Mouse (Mus musculus): ENCODE data around the gene Kcnh1. TPM values are rescaled to one million over a fixed set of nuclear protein-coding genes. Genes with fewer than 3 reads are reported as not detected.

Kcnh1 gene
- total RNA-seq, 2 experiments from 2014 or later, result 19.7 to 20.1 TPM

Other genes with a start within 250 kb of the Kcnh1 start
- under 1 TPM; 0.56 TPM for gene Rd3, start 213.4 kb upstream of the Kcnh1 start, total RNA-seq (2021)
- 1 to 10 TPM; 3.4 to 4.6 TPM for gene Traf5, start 98.2 kb upstream of the Kcnh1 start, total RNA-seq (2021)
- gene Rcor3, start 52.7 kb upstream of the Kcnh1 start, total RNA-seq (2021), result 10 to 100 TPM; 58.1 to 69.2 TPM

Data from left cerebral cortex, postnatal 4 days (tissue).